Mouse (Mus musculus) NIH3T3 (cell line): Measurements from ENCODE around the gene Ces1d.
"Not testable (repeated sequence)": the region's sequence is repeated elsewhere in the genome, so short reads cannot be mapped to it uniquely, and the experiment has no call there.

Source experiments
- DNase-seq: peaks from one replicate; pipeline ENCODE4 v3.0.0-alpha.2; 2012; ENCODE audit warnings: low read depth

The Ces1d gene

DNA sequence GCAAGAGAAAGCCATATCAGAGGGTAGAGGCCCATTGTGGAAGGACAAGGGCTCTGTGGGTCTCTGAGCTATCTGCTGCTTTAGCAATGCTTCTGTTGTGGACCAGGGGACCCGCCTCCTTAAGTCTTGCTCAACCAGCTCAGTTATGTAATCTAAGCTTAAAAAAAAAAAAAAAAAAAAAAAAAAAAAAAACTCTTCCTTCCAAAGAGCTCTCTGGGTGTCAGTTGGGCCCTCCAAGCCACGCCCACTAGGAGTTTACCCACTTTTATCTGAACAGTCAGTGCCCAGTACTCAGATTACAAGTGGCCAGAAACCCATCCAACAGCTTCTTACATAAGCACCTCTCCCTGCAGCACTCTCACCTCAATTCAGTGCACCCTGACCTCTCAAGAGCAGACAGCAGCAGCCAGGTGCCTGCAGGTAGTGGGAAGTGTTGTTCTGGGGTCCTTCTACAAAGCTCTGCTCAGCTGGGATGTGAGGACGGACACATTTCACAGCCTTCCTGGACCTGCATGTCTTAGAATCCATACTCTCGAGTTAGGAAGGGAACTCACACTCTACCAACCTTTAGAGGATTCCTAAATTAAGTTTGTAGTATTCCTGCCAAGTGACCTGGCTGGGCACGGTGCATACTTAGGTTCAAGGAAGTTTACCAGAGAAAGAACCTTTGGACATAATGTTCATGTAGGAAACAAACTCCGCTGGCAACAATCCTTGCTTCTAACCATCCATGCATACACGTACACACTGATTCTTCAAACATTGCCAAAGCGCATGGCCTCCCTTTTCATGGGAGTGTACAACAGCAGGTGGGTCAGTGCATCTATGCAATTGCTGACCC, at the start of gene Ces1d:
Gene Ces1d (minus strand): TSS at position 154 of the 841 bp plus-strand sequence.
- no peak for DNase-seq

GRCm38 (mm10) chr8:93246057-93246456, 48.4 kb upstream of the Ces1d start:
- no peak for DNase-seq

GRCm38 (mm10) chr8:93239884-93240283, 42.2 kb upstream of the Ces1d start:
- DNase-seq: no peak

- no peak for DNase-seq
Measured at GRCm38 (mm10) chr8:93235681-93236080, 38.0 kb upstream of the Ces1d start.

- no peak for DNase-seq
Measured at GRCm38 (mm10) chr8:93234706-93235105, 37.1 kb upstream of the Ces1d start.

DNA sequence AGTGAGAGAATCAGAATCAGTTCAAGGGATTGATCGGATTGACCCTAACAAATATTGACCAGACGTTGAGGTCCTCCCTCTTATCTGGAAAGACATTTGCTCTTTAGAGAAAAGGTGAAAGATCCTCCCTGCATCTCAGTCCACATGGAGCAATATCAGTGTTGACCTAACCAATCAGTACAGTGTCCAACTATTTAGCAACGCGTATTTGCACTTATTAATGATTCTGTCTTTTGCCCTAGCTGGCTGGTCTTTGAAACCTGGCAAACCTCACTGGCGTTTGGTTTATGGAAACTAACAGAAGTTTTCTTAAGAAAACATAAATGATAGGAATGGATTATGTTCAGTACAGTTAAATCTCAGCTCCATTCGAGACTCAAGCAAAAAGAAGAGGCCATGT, 36.4 kb upstream of the Ces1d start:
- DNase-seq: no peak

- DNase-seq: no peak
Measured at GRCm38 (mm10) chr8:93229446-93229845, 31.8 kb upstream of the Ces1d start, which contains the start of gene Ces1e. Ces1e (minus strand) TSS chr8:93229619.

DNA sequence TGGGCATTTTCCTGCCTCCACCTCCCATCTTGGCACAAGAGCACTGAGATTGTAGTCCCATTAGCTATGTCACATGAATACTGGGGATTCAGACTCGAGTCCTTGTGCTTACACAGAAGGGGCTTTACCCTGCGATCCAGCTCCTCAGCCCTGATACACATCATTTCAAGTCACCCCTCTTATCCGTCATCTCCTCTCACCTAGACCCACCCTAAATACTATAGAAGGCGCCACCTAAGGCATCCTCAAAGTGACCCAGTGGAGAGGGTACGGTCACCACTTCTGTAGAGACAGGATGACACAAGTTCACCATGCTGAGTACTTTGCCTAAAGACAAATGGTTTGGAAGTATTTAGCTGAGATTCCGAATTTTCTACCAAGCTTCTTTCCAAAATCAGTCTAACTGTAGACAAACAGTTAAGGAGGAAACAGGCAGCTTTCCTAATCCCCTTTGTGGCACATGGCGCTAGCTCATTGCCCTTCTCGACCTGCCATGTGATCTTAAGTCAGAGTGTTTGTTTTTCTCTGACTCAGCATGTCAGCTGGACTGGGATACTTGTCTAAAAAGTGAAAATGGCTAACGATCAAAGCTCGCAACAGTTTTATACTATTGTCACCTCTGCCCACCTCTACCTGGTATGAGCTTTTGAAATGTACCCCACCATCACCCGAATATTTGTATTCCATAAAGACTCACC, 31.2 kb upstream of the Ces1d start:
- no peak for DNase-seq

DNA sequence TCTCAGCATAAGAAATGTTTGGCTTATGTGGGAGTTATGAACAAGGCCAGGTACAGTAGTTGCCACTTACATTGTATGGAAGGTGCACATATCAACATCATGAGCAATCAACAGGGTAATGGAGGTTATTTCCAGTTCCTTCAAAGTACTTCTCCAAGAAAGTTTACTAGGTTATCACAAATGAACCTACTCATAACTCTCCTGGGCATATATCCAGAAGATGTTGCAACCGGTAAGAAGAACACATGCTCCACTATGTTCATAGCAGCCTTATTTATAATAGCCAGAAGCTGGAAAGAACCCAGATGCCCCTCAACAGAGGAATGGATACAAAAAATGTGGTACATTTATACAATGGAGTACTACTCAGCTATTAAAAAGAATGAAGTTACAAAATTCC, 28.8 kb upstream of the Ces1d start:
- DNase-seq: not testable (repeated sequence)

GRCm38 (mm10) chr8:93221896-93222295, 24.3 kb upstream of the Ces1d start:
- no peak for DNase-seq

DNA sequence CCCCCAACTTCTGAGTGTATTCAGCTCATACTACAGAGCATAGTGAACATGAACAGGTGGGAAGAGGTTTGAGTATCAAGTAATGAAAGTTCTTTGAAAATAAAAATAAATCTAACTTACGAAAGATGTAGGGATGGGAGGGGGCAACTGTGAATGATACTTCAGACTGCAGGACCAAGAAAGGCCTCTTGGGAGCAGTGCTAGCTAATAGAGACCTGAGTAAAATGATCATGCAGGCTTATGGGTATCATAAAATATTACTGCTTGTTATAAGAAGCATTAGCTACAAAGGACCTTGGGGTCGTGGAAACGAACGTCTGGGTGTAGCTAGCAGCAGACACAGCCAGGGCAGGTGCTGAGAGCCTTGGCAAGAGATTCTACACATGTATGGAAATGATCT, 20.2 kb upstream of the Ces1d start:
- no peak for DNase-seq

GRCm38 (mm10) chr8:93217375-93217774, 19.7 kb upstream of the Ces1d start:
- no peak for DNase-seq

- DNase-seq: no peak
Measured at GRCm38 (mm10) chr8:93211091-93211490, 13.5 kb upstream of the Ces1d start.

DNA sequence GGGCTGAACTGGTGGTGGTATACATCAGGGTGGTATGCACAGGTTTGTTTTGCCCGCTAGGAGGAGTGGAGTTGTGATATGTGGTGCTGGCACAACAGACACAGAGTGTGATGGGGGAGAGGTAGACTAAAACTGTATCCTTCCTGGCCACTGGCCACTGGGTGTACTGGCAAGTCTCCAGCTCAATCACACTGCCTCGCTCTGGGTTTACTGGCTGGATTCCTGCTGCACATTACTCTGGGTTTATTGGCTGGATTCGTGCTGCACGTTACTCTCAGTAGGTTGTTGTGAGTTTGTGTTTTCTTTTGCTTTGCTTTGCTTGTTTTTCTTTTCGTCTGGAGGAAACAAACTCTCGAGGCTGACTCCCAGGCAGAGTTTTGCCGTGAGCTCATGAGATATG, 1.5 kb upstream of the Ces1d start:
- DNase-seq: not testable (repeated sequence)

DNA sequence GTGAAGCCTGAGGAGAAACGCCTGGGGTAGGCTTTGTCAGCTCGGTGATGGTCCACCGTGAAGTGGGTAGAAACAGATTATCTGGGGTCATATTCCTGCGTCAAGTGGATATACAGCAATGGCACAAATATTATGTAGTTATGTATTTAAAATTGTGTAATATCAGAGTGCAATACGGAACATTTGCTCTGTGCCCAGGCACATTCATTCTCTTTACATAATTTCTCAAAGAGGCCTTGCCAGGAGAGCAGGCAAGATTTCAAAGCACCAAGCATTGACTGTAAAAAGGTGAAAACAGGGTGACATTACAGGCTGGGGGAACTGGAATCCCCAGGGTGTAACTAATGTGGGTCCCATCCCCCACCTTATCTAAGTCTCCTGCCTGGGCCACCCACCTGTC, 1.2 kb downstream of the Ces1d start:
- DNase-seq: no peak

DNA sequence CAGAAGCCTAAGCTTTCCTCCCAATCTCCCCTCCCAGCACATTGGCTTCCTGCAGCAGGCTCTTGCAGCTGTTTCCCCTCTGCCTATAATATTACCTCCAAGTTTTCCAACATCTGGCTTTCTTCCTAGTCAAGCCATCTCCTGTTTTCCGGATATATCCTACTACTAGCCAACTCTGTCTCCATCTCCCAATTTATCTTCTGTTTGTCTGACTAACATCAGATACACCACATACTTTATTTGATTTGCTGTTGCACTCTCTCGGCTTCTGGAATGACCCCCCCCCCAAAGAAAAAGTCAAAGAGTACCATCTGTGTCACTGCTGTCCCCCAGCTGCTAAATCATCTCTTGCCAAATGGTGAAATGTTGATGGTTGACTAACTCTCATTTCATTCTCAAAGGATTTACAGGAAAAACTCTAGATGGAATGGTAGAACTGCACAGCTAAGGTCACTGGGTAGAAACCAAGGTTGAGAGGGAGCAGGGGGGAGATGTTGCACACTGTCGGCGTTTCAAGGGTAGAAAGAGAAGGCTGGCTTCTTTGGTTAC, 17.0 kb downstream of the Ces1d start:
- no peak for DNase-seq

DNA sequence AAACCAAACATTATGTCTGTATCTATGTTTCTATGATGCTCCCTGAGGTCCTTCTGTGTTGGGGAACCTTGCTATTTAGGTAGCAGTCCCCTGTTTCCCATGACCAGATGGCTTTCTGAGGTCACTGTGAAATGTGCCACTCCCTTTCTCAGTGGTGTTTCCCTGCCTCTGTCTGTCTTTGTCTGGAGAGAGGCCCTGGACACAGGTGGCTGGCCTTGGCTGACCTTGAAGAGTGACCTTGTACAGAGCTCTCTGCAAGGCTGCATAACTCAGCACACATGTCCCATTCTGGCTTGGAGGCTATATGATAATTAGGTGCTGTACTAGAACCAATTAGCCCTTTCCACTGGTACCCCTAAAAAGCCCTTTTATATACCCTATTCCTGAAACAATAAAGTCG, 21.0 kb downstream of the Ces1d start:
- DNase-seq: no peak

- no peak for DNase-seq
Measured at GRCm38 (mm10) chr8:93174554-93174953, 23.1 kb downstream of the Ces1d start.

DNA sequence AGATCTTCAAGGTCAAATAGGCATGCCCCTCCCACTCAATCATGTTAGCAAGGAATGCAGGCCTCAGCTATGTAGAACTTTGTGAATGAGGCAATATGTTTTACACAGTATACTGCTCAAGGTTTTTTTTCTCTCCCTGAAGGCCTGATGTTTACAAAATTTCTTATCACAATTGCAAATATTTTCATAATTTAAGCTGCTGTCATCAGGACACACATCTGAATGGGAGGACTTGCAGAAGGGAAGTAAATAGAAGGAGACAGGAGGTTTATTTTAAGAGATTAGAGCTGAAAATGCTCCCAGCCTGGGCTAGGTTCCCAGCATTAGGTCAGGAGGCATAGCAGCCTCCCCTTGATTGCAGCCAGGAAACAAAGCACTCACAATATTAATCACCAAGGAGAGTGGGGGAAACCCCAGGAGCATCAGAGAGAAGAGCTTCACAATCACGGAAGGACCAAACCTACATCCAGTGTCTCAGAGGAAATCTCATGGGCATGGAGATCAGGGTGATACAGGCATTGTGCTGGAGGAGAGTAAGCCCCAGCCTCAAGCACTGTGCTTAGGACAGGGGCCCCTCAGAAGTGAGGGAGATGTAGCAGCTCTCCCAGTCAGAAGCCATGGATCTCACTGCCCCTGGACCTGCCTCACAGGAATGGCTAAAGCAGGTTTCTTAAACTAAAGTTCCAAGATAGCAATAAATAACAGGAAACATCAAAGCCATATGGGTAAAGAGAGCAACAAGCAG, 25.6 kb downstream of the Ces1d start:
- peak; percentile 7 for DNase-seq

DNA sequence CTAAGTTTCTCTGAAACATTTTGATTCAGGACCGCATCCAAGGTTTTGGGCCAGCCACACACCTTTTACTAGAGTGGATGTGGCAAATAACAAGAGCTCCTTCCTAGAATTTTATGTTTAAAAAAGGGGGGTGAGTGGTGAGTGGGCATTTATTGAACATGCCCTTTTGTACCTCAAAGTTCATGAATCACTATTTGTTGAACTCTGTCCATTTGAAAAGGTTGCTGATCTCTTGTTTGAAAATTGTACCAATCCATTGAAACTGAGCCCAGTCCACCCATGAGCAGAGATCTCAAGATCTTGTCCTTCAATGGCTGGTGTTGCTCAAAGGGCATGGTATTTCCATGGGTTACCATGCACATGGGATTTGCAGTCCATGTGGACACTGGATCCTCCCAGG, 34.3 kb downstream of the Ces1d start:
- DNase-seq: no peak

- DNase-seq: peak; percentile 29
Measured at GRCm38 (mm10) chr8:93151401-93151800, 46.2 kb downstream of the Ces1d start.

DNA sequence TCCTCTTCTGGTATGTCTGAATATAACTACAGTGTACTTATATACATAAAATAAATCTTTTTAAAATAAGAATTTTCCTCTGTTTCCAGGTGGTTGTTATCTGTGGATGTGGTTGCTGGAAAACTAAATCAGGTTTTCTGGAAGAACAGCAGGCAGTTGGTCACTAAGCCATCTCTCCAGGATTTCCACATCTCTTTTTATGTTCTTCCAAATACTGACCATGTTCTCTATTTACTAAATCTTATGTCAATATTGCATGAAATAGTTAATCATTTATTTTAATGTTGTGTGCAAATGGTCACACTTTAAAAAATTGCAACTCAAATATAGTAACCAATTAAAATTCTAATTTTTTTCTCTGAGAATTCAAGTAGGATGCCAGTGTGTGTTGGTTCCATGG, 50.3 kb downstream of the Ces1d start:
- no peak for DNase-seq
